In genomic region chr13:38144962-38145713, GRCm38 (mm10) we compare ENCODE assay signal across 8 mouse cellular contexts. TPM values are rescaled to one million over a fixed set of nuclear protein-coding genes. Genes with fewer than 3 reads are reported as not detected.
DNase-seq lines count a peak whose midpoint lies in the region; ATAC-seq and TF ChIP-seq lines count a peak whose summit lies in the region.

No protein-coding gene starts in this region.

- H3K27me3 ChIP-seq in heart, embryonic 14.5 days (ENCODE audit: control insufficient read depth, insufficient read depth, low read length) = no peaks in the 10 kb centered on the region
- no peaks in the 10 kb centered on the region for H3K27me3 ChIP-seq in intestine, embryonic 16.5 days (replicated peaks; ENCODE audit: control insufficient read depth, insufficient read depth, low read length)
- no peaks in the 10 kb centered on the region for H3K27me3 ChIP-seq in stomach, postnatal 0 days (ENCODE audit: control insufficient read depth, insufficient read depth, low read length)

- peaks cover 17 to 41% of the 10 kb centered on the region in 2 experiments for H3K4me1 ChIP-seq in heart, embryonic 14.5 days (ENCODE audit: control insufficient read depth in 2 of 2, insufficient read depth in 2 of 2, low read length in 2 of 2)
- H3K4me1 ChIP-seq in intestine, embryonic 16.5 days (ENCODE audit: control insufficient read depth, insufficient read depth, low read length) = peaks cover 10% of the 10 kb centered on the region
- H3K4me1 ChIP-seq in lung, adult 2 months (ENCODE audit: control insufficient read depth, insufficient read depth, low read length) = no peaks in the 10 kb centered on the region
- no peaks in the 10 kb centered on the region for H3K4me1 ChIP-seq in stomach, postnatal 0 days (replicated peaks; ENCODE audit: control insufficient read depth, insufficient read depth)

- H3K27ac ChIP-seq in heart, embryonic 14.5 days (replicated peaks in 1 of 2; ENCODE audit: control insufficient read depth in 1 of 2, insufficient read depth in 1 of 2, low read depth in 2 of 2, low read length in 2 of 2) = peak overlapping the region in 1 of 2 experiments; percentile 4; a peak in 1 of 4 replicates
- peak overlapping the region; percentile 66 for H3K27ac ChIP-seq in intestine, embryonic 16.5 days (ENCODE audit: low read length)
- H3K27ac ChIP-seq in stomach, postnatal 0 days (replicated peaks) = peak overlapping the region; percentile 87

- TF ChIP-seq CTCF in lung, adult 2 months (IDR thresholded peaks at IDR 0.05; ENCODE audit: insufficient read depth, low read length) = no peak
- TF ChIP-seq CTCF in stomach, postnatal 0 days (IDR thresholded peaks at IDR 0.05; ENCODE audit: low read depth) = no peak

- ATAC-seq in heart, embryonic 14.5 days (ENCODE audit: insufficient number of reproducible peaks, insufficient read depth, low FRiP score, low read depth) = no peak
- peak; percentile 83 for ATAC-seq in intestine, embryonic 16.5 days
- peak; percentile 89 for ATAC-seq in stomach, postnatal 0 days (ENCODE audit: low FRiP score, low TSS enrichment)

- TF ChIP-seq EP300 in stomach, postnatal 0 days (optimal IDR thresholded peaks at IDR 0.05) = no peak

- 6% methylated on average over 20 of the region's 20 CpGs for WGBS in heart, embryonic 14.5 days
- WGBS in intestine, embryonic 16.5 days = 7% methylated on average over 20 of the region's 20 CpGs
- 22% methylated on average over 20 of the region's 20 CpGs for WGBS in lung, adult 2 months
- WGBS in stomach, postnatal 0 days = 8% methylated on average over 20 of the region's 20 CpGs

- no peaks in the 10 kb centered on the region for H3K36me3 ChIP-seq in heart, embryonic 14.5 days (ENCODE audit: control insufficient read depth, insufficient read depth, low read length)
- H3K36me3 ChIP-seq in intestine, embryonic 16.5 days (ENCODE audit: control insufficient read depth, insufficient read depth, low read length) = no peaks in the 10 kb centered on the region
- no peaks in the 10 kb centered on the region for H3K36me3 ChIP-seq in stomach, postnatal 0 days (ENCODE audit: control insufficient read depth, insufficient read depth, low read length)

- peak overlapping the region; percentile 62 for H3K4me2 ChIP-seq in heart, embryonic 14.5 days (ENCODE audit: low read length)
- H3K4me2 ChIP-seq in intestine, embryonic 16.5 days (ENCODE audit: low read depth, low read length) = peak overlapping the region; percentile 53
- H3K4me2 ChIP-seq in stomach, postnatal 0 days (replicated peaks; ENCODE audit: low read depth) = peak overlapping the region; percentile 53

- peak overlapping the region; percentile 66 for H3K9ac ChIP-seq in heart, embryonic 14.5 days (ENCODE audit: low read length)
- peak overlapping the region; percentile 60; the same call in 1 of the 2 replicates for H3K9ac ChIP-seq in intestine, embryonic 16.5 days (ENCODE audit: low read depth, low read length)
- H3K9ac ChIP-seq in stomach, postnatal 0 days (ENCODE audit: low read length) = peak overlapping the region; percentile 52

- H3K4me3 ChIP-seq in heart, embryonic 14.5 days (ENCODE audit: control insufficient read depth in 1 of 2, insufficient read depth in 1 of 2, low read depth in 1 of 2, low read length in 2 of 2) = peak overlapping the region; percentile 24 to 28
- H3K4me3 ChIP-seq in intestine, embryonic 16.5 days (ENCODE audit: low read length) = peak overlapping the region; percentile 37
- H3K4me3 ChIP-seq in lung, adult 2 months (replicated peaks; ENCODE audit: extremely low read depth, low read depth, low read length) = peak overlapping the region; percentile 39
- peak overlapping the region; percentile 29 for H3K4me3 ChIP-seq in stomach, postnatal 0 days (ENCODE audit: low read depth, low read length)

- intact Hi-C loops in heart, postnatal 14 days (cut with DNase I) = no loop called here

- no peaks in the 10 kb centered on the region for H3K9me3 ChIP-seq in heart, embryonic 14.5 days (ENCODE audit: control insufficient read depth, low read length)
- no peaks in the 10 kb centered on the region for H3K9me3 ChIP-seq in intestine, embryonic 16.5 days (ENCODE audit: control insufficient read depth, low read length)
- H3K9me3 ChIP-seq in stomach, postnatal 0 days (ENCODE audit: control insufficient read depth, low read length) = no peaks in the 10 kb centered on the region

- no peak for TF ChIP-seq POLR2A in lung, adult 2 months (IDR thresholded peaks at IDR 0.05; ENCODE audit: borderline replicate concordance, extremely low read depth, low read depth, low read length)

- DNase-seq in heart, postnatal 14 days = no peak
- DNase-seq in lung, adult 2 months = peak; percentile 61
- peak; percentile 86 for DNase-seq in stomach, postnatal 0 days (ENCODE audit: low spot score)
- no peak for DNase-seq in cerebellum, postnatal 36 days
- DNase-seq in adrenal gland, postnatal 14 days = no peak
- DNase-seq in adrenal gland, adult 8-10 months = no peak

RNA-seq across cellular contexts. Expression of gene Dsp, which starts 6.0 kb away (rescaled TPM):
- 69.5 and 71.1 TPM in 2 replicates for polyA plus RNA-seq in heart, embryonic 14.5 days (2014; fragmentation: Nextera tagmentation; extraction: Ambion mirVana)
- total RNA-seq in heart, postnatal 14 days (2021) = 100 to 1,000 TPM; 356 to 362 TPM
- 8.4 TPM in 2 replicates for polyA plus RNA-seq in intestine, embryonic 16.5 days (2015; fragmentation: Nextera tagmentation; extraction: Ambion mirVana)
- polyA plus RNA-seq in lung, adult 2 months (2012; rRNA removed) = 6.0 and 19.0 TPM in 2 replicates
- 36.1 and 36.5 TPM in 2 replicates for polyA plus RNA-seq in stomach, postnatal 0 days (2015; fragmentation: Nextera tagmentation; extraction: Ambion mirVana)
- 0.94 and 3.7 TPM in 2 replicates for total RNA-seq in adrenal gland, postnatal 14 days (2021)
- total RNA-seq in adrenal gland, adult 8-10 months (2022) = 1 to 10 TPM in 3 of 4 experiments, under 1 TPM in 1; 0.86 to 4.5 (median 2.1) TPM

RNA-seq across cellular contexts. Expression of gene Snrnp48, which starts 59.6 kb away (rescaled TPM):
- polyA plus RNA-seq in heart, embryonic 14.5 days (2014; fragmentation: Nextera tagmentation; extraction: Ambion mirVana) = 24.8 and 27.6 TPM in 2 replicates
- 10 to 100 TPM; 10.7 to 11.0 TPM for total RNA-seq in heart, postnatal 14 days (2021)
- 27.3 and 30.9 TPM in 2 replicates for polyA plus RNA-seq in intestine, embryonic 16.5 days (2015; fragmentation: Nextera tagmentation; extraction: Ambion mirVana)
- polyA plus RNA-seq in lung, adult 2 months (2012; rRNA removed) = 31.6 and 31.7 TPM in 2 replicates
- polyA plus RNA-seq in stomach, postnatal 0 days (2015; fragmentation: Nextera tagmentation; extraction: Ambion mirVana) = 18.1 and 19.4 TPM in 2 replicates
- total RNA-seq in adrenal gland, postnatal 14 days (2021) = 24.6 and 26.1 TPM in 2 replicates
- 10 to 100 TPM; 14.0 to 28.6 (median 21.0) TPM for total RNA-seq in adrenal gland, adult 8-10 months (2022)

Comparison
In these comparisons a context has a peak if more than half of its experiments do, and no peak if none do; other contexts are left out.
1. DNase-seq: peak in lung, adult 2 months (single experiment) and stomach, postnatal 0 days (single experiment); none in heart, postnatal 14 days (0 of 2), cerebellum, postnatal 36 days (0 of 2), adrenal gland, postnatal 14 days (single experiment) and adrenal gland, adult 8-10 months (single experiment).
2. Peak in every context shown above with its lines, with median percentiles within 50 percentile points of each other: H3K4me2 ChIP-seq, H3K4me3 ChIP-seq and H3K9ac ChIP-seq.